Mouse (Mus musculus) frontal cortex, postnatal 36 days (tissue): ENCODE measurements at regions not wholly inside any gene's neighbourhood (a gene's known extent, or its start where the extent isn't known, plus 50 kb on each side); places are given as distances from the start of the nearest gene placed in this dataset.

ENCODE experiments used
- DNase-seq, 2 experiments: peaks; one replicate each; pipeline ENCODE4 v3.0.0; 2022; ENCODE audit warnings: low spot score in 2 of 2

- no peak for DNase-seq
Measured at GRCm38 (mm10) chr3:129386522-129386921, 54.0 kb upstream of the Enpep start.

GRCm38 (mm10) chr3:129390506-129390905, 58.0 kb upstream of the Enpep start:
- no peak for DNase-seq

- DNase-seq, result no peak
Measured at GRCm38 (mm10) chr3:129391888-129392813, 59.6 kb upstream of the Enpep start.

GRCm38 (mm10) chr3:129392814-129393804, 60.6 kb upstream of the Enpep start:
- DNase-seq, result no peak

GRCm38 (mm10) chr3:129397481-129397880, 65.0 kb upstream of the Enpep start:
- DNase-seq, result no peak

GRCm38 (mm10) chr3:129400092-129400924, 67.8 kb upstream of the Enpep start:
- no peak for DNase-seq

GRCm38 (mm10) chr3:129411389-129412054, 79.0 kb upstream of the Enpep start:
- DNase-seq, result no peak

GRCm38 (mm10) chr3:129412126-129412960, 79.8 kb upstream of the Enpep start:
- no peak for DNase-seq

GRCm38 (mm10) chr3:129412961-129413246, 80.4 kb upstream of the Enpep start:
- DNase-seq, result peak; percentile 11 to 35

GRCm38 (mm10) chr3:129415656-129416055, 83.1 kb upstream of the Enpep start:
- DNase-seq, result no peak

GRCm38 (mm10) chr3:129416337-129416736, 83.8 kb upstream of the Enpep start:
- DNase-seq, result no peak

- peak in 1 of 2 experiments; percentile 12 for DNase-seq
Measured at GRCm38 (mm10) chr3:129421620-129422239, 89.2 kb upstream of the Enpep start.

GRCm38 (mm10) chr3:129428750-129429149, 96.2 kb upstream of the Enpep start:
- no peak for DNase-seq

GRCm38 (mm10) chr3:129429161-129430111, 96.9 kb upstream of the Enpep start:
- no peak for DNase-seq

- DNase-seq, result no peak
Measured at GRCm38 (mm10) chr3:129434056-129434455, 98.1 kb upstream of the Elovl6 start.

GRCm38 (mm10) chr3:129437687-129438086, 94.5 kb upstream of the Elovl6 start:
- DNase-seq, result no peak

- DNase-seq, result no peak
Measured at GRCm38 (mm10) chr3:129442756-129443155, 89.4 kb upstream of the Elovl6 start.

GRCm38 (mm10) chr3:129444221-129444620, 87.9 kb upstream of the Elovl6 start:
- DNase-seq, result no peak
